Mouse (Mus musculus) heart, postnatal 14 days (tissue): Measurements from ENCODE around the gene Cass4. TPM values are rescaled to one million over a fixed set of nuclear protein-coding genes. Genes with fewer than 3 reads are reported as not detected.
A peak's percentile ranks its signal among the peaks of the same experiment; 100 is the strongest.

ENCODE experiments used
- DNase-seq, 2 experiments: peaks; one replicate each; pipeline ENCODE4 v3.0.0; 2021 to 2022
- intact Hi-C: fragments of 180-260 bp; cut with DNase I; formaldehyde crosslinking; loops from one replicate; pipeline ENCODE4 v1.15.1; 2025
- long read RNA-seq, 2 experiments: library from polyadenylated mRNA; stranded (forward); transcript quantifications; one replicate each; pipeline ENCODE4 v2.0.0; 2021
- total RNA-seq, 2 experiments: library from RNA; stranded (reverse); gene quantifications; 2 replicates each; pipeline ENCODE4 v1.2.3; 2021

Cass4 gene
- total RNA-seq, result under 1 TPM; 0.44 to 0.45 TPM
- long read RNA-seq, experiment 1, partial matches to known transcripts, result 0 of 1 reads
- long read RNA-seq, experiment 1, other reads (novel, unspliced or antisense), result 0 of 1 reads
- long read RNA-seq, experiment 2, result 0 reads

DNA sequence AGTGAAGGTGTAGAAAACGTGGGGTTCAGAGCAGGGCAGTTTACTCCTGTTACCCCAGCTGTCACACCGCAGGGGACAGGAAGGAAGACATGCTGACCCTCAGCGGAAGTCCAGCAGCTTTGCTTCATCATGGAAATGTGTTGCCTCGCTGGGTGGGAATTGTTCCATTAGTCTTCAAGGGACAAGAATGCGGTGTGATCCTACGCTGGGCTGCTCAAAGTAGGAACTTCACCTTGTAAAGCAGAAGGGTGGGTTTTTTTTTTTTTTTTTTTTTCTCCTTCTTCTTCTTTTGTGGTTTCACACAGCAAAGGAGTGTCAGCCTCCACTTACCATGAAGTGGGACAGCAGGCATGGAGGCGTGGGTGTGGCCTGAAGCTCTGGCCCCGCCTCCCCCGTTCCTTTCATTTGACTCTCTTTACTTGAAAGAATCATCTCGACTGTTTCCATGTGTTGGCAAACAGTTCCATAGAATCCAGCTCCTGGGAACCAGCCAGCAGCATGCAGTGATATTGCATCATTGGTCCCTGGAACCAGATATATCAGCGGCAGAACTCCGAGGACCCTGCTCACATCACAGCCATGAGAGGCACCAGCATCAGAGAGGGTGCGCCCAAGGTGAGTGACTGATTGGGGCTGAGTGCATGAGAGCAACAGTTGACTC, at the start of gene Cass4:
Gene Cass4 (plus strand): TSS at position 404 of the 661 bp plus-strand sequence.
- peak in 1 of 2 experiments; percentile 30 for DNase-seq
- intact Hi-C loops, result no loop called here

DNA sequence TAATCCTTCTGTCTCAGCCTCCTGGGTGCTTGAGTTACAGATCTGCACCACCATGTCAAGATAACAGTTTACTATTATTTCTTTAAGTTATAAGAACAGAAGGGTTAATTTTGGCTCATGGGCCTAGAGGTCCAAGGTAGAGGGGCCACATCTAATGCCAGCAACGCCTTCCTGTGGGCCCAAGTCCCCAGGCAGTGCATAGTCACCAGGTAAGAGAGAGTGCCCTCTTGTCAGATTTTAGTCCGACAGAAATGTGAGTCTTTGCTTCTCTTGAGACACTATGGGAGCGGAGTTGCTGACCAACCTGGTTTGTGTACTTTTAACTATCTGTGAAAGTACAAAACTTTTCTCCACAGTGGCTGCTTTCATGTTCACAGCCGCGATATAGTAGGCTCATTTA, 48.9 kb upstream of the Cass4 start:
- intact Hi-C loops, result no loop called here
- DNase-seq, result no peak

DNA sequence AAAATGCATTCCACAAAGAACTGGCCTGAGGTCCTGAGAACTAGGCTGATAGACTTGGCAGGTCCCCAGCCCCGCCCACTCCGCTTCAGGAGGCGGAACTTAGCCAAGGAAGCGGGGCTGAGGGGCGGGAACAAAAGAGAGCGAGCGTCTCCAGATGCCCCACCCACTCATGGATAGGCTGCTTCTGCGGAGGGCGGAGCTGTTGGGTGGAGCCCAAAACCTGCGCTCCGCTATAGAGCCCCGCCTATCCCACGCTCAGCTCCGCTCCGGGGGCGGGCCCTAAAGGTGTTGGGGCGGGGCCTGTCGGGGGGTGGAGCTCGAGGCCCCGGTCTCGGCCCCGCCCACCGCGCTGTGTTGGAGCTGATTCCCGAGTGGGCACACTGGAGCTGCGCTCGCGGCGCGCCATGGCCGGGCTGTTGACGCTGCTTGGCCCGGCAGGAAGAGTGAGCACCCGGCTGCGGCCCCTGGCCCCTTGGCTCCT, 48.3 kb upstream of the Cass4 start, which contains the start of gene Fam210b:
Gene Fam210b (plus strand): TSS at position 308 of the 481 bp plus-strand sequence.
- intact Hi-C loops, result no loop called here
- peak; percentile 95 to 98 for DNase-seq

DNA sequence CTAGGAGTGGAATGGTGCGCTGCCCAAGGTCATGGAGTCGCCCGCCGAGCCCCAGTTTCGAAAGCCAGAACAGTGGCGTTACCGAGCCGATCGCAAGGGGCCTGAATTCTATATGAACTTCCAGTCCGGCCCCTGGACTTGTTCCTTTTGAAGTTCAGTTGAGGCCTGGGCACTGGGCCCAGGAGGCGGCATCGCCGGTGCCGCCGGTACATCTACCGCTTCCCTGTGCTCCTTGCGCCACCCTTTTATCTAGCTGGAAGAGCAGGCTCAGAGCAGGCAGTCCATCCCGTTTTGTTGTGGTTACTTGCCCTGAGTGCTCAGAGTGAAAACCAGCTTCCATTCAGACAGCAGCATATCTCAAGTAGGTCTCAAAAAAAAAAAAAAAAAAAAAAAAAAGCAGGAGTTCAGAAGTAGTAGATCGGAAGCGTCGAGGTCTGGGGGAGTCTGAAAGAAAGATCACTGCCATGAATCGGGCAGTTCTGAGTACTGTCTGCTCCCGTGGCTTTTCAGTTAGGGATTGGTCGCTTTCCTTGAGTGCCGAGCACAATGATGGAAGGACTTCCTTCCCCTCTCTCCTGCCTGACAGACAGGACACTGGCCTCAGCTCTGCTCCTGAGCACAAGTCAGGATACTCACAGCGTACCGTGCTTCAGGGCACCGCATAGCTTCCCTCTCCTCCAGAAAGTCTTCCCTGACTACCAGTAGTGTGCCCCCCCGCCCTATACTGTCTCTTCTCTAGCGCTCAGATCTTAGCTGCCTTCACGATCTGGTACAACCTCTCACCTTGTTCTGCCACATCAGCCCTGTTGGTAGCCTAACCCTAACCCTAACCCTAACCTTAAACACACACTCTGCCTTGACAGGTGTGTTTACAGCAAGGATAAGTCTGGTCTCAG, 47.3 kb upstream of the Cass4 start:
- intact Hi-C loops, result loop anchor here (2.0 kb wide), 1 partner anchor 25 kb away; the partner anchor contains the start of genes Aurka and Cstf1

DNA sequence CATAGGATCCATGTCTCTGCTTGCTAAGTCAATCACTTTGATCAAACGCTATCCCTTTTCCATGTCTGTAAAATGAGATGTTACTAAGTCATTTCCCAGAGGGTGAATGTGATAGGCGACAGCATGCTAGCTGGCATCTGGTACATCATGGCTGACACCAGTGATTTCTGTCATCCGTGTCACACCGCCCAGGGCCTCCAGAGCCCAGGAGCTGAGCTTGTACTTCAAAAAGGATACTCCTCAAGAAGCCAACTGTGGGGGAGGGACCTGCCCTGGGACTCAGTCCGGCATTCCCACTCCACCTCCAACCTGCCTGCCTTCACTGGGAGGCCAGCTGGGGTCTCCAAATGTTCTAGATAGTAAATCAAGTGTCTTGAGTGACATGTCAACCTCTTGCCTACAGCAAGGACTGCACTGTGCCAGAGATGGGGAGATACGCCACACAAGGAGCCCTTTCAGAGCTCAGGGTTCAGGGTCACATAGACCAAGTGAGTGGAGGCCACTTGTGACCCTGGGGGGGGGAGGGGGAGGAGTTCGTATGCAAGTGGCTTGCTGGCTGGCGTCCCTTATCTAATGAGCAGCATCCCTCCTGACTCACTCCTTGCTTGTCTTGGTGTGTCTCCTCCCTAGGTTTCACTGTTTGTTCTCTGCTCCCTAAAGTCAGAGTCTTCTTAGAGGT, 46.5 kb upstream of the Cass4 start:
- DNase-seq, result no peak
- intact Hi-C loops, result loop anchor here (2.0 kb wide), 1 partner anchor 24 kb away; the partner anchor contains the start of genes Aurka and Cstf1

More for the DNA sequence above, 47.3 kb upstream of the Cass4 start:
- peak; percentile 33 to 41 for DNase-seq

DNA sequence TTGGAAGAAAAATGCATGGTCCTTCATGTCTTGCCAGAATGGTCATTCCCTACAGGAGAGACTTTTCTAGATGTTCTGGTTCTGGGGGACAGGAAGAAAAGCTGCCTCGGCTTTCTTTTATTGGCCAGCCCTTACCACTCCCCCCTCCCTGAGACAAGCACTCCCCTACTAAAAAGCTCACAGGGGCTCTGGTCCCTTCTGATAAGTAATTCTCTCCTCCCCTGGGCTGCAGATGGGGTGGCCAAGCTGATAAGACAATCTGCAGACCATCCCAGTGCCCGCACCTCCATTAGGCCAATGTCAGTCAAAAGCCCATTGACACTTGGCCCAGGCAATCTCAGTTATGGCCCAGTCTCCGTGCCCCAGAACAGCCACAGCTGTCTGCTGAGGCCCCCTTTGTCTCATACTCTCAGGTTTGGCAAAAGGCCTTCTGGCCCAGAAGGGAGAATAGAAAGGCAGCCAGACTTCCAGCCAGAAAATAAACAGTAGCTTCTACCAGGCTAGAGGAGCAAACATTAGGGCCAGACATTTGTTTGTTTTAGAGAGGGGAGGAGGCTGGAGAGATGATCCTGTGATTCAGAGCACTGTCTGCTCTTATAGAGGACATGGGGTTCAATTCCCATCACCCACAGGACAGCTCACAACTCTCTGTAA, 45.2 kb upstream of the Cass4 start:
- peak; percentile 15 to 57 for DNase-seq
- intact Hi-C loops, result no loop called here

DNA sequence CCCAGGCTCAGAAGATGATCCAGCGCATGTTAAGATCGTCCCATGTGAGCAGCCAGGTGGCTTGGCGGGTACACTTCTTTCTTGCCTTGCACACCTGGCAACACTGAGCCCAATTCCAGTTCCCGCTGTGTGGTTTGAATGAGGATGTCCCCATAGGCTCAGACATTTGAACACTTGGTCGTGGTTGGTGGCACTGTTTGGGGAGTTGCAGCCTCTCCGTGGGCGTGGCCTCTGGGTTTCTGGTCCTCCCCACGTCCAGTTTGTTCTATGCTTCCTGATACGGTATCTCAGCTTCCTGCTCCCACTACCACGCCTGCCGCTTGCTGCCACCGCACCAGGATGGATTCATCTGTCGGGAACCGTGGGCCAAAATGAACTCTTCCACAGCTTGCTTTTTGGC, 43.8 kb upstream of the Cass4 start:
- intact Hi-C loops, result no loop called here
- no peak for DNase-seq

DNA sequence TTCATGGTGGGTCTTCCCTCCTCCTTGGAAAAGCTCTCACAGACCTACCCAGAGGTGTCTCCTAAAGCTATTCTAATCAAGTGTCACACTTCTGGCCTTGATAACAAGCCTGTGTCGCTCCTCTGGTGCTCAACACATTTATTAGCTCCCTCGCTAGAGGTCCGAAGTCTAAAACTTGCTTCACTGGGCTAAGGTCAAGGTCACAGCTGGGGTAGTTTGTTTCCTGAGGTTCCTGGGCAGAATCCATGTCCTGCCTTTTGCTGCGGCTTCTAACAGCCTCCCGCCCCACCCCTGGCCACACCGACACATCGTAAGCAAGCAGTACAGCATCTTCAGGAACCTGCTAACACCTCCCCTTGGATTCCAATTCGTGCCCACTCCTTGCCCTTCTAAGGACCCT, 42.8 kb upstream of the Cass4 start:
- intact Hi-C loops, result no loop called here
- no peak for DNase-seq

DNA sequence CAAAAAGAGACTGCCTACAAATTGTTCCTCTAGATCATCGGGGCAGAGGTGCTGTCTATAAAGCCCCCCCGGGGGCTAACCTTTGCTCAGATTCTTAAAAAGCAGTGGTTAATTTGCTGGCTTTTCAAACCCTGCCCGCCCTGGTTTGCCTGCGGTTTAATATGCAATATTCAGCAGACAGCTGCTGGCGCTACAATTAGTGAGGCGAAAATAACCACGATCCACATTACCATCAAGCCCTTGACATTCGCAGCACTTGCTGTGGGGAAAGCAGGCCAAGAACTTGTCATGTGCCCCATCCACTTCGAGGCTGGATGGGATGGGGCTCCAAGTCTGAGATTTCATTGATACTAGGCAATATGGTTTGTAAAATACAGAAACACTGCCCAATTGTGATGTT, 40.4 kb upstream of the Cass4 start:
- no peak for DNase-seq
- intact Hi-C loops, result no loop called here

DNA sequence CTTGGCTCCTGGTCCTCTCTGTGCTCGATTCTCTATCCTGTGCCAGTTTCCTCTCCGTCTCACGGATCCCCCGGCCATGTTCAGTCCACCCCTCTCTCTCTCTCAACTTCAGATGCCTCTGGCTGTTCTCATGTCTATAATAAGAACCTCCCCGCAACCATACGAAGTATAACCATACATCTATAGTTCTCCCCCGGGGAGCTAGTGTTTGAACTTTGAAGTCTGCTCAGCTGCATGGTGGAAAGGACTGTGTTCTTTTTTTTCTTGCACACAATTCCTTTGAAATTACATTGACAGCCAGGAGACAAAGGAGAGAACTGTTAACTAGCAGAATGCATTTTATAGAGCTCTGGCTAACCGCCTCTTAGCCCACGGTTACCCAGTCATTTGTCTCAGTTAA, 38.8 kb upstream of the Cass4 start:
- intact Hi-C loops, result no loop called here

DNA sequence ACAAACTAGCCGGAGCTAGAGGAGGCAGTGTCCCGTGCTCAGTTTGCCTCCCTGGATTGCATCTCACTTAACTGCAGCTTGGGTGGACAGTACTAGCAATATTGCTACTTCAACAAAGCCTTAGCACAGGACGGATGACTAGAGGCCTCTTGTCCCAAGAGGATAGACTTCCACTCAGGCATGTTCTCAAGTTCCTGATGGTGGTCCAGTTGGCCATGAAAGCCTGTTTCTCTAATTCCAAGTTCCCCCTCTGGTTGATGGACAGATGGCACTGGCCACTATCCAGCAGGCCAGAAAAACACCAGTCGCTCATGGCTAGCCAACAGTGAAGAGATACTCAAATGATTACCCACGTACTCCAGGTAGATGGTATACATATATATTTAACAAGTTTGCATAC, 37.8 kb upstream of the Cass4 start:
- intact Hi-C loops, result no loop called here
- DNase-seq, result no peak

More for the DNA sequence above, 38.8 kb upstream of the Cass4 start:
- no peak for DNase-seq

DNA sequence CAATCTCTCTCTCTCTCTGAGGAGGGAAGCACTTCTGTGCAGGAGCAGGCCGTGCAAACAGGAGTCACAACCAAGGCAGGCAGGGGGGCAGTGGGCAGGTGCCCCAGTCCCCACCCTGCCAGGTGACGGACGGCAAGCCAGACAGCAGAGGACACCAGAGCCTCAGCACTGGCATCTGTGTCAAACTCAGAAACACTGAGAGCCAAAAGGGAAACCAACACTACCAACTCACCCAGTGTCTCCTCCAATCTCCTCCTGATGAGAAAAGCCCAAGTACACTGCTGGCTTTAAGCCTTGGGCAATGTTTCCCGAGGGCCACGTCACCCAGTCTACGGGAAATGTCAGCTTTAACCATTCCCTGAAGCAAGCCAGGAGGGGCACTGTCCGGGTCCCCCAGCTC, 30.4 kb upstream of the Cass4 start:
- DNase-seq, result no peak
- intact Hi-C loops, result no loop called here

DNA sequence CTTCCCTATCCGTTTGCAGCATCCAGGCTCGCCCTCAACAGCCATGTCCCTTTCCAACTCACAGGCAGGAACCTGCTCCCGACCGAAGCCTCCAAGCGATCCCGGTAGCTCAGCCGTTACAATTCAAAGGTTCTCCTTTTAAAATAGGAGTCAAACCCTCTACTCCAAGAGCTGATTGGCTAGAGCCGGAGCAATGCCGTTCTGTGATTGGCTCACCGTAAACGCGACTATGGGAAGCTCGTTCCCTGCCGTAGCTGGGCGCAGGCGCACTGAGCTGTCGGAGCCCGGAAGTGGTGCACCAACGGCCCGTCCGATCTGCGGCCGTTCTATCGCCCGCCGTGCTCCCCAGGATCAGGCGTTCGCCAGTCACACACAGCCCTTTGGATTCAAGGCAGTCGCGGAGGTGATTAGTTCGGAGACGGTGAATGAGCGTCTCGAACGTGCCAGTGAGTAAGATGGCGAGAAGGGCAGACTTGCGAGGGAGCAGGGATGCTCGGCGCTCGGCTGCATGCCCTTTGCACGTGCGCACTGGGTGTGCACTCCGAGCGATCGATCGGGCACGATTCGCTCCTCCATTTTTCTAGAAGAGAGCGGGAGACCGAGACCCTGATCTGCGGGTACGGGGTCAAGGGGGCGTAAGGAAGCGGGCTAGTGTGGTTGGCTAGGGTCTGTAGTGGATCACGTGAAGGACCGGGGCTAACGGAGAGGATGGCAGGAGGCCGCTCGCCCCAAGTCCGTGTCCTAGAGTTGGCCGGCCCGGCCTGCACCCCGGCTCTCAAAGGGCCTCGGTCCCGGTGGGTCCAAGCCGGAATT, 23.0 kb upstream of the Cass4 start, which contains the start of the genes Aurka and Cstf1:
Gene Aurka (minus strand): TSS at position 125 of the 813 bp plus-strand sequence.
Gene Cstf1 (plus strand): TSS at position 271 of the 813 bp plus-strand sequence.
- intact Hi-C loops, result loop anchor here (2.0 to 10.0 kb wide), 2 partner anchors 24 to 634 kb away; partner anchors contain the start of gene Rae1
- peak; percentile 94 for DNase-seq

DNA sequence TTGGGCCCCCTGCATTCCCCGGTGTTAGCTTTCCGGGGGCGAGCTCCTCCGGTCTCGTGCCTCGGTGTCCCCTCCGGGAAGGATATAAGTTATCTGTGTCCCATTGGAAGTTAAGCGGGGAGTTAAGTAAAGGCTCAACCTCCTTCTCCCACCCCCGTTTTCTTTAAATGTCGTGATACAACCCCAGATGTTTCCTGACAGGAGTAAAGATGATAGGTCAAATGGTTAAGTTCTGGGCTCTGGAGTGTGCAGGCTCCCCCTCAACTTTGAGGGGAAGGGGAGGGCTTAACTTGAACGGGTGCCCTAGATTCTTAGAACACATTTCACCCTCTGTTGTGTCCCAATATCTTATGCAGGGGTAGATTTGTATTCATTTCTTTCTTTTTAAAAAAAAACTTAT, 22.3 kb upstream of the Cass4 start:
- intact Hi-C loops, result loop anchor here (2.0 to 10.0 kb wide), 2 partner anchors 24 to 634 kb away; partner anchors contain the start of gene Rae1

DNA sequence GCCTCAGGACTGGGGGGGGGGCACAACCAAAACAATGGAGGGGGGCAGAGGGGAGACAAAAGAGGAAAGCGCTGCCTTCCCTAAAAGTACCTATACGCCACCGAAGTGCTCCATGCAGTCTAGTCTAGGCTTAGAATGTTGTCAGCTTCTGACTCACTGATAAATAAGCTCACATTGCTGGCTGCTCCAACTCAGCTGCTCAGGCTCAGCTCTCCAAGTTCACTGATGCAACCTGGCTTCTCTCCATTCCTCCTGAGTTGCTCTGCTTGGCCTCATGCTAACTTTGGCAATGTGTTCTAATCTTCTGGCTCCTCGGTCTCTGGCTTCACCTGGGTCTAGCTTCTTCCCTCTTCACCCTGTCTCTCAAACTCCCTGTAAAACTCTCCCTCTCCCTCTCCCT, 17.0 kb upstream of the Cass4 start:
- intact Hi-C loops, result loop anchor here (10.0 kb wide), 1 partner anchor 628 kb away; the partner anchor contains the start of gene Rae1

More for the DNA sequence above, 22.3 kb upstream of the Cass4 start:
- DNase-seq, result no peak

DNA sequence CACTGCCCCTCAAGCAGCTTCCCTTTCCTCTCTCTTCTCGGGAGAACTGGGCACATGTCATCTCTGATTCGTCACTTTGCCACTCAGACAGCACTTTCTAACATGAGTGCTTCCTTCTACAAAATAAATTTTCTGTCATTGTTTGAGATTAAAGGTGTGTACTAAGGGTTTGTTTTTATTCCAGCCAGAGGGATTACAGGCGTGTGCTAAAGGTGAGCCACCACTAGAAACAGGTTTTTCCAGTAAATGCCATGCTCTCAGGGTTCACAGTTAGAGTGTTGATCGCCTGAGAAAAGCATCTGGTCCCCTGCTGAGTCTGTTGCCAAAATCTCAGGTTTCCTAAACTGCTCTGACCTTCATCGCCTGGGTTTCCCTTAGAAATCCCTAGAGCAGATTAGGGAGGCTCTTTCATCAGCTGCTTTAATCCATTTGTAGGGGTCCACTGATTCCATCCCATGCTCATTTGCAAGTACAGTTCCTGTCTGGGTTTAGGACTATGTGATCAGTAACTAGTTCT, 16.5 kb upstream of the Cass4 start:
- intact Hi-C loops, result loop anchor here (10.0 kb wide), 1 partner anchor 628 kb away; the partner anchor contains the start of gene Rae1
- no peak for DNase-seq

More for the DNA sequence above, 17.0 kb upstream of the Cass4 start:
- no peak for DNase-seq

DNA sequence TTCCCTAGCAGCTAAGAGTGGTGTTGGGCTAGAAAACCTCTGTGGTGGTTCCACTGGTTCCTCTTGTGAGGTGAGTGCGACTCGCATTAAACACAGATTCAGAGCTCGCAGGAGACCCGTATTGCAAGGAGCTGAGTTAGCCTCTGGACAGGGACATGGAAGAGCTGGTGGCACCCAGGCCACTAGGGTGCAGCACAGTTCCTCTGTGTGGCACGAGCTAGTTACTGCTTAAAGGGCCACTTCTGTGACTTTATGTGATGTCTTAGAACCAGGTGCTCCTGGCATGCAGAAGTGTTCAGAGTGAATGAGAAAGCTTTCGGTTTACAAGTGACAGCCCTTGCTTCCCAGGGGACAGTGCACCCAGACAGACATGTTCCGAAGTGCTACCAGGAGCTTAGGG, 15.3 kb upstream of the Cass4 start:
- DNase-seq, result peak; percentile 46 to 50
- intact Hi-C loops, result loop anchor here (10.0 kb wide), 1 partner anchor 626 kb away; the partner anchor contains the start of gene Rae1

DNA sequence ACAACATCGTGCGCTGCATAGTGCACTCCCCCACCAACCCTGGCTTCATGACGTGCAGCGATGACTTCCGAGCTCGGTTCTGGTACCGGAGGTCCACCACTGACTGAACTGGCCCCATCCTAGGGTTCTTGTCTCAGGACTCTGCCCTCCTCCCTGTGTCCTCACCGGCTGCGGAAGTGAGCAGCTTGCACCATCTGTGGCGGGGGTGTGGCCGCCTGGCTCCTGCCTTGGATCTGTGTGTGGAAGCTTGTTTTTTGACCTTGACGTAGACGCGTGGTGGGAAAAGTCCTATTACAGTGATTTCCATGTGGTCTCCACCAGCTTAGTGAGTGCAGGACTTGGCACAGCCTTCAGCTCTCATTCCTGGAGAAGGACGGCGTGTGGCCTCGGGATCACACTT, 13.1 kb upstream of the Cass4 start:
- no peak for DNase-seq
- intact Hi-C loops, result no loop called here
